Mouse (Mus musculus) monocyte, adult 2 months (primary cell): ENCODE measurements around the gene Wwox.

Experiments used
- DNase-seq, 2 experiments: peaks; one replicate each; pipeline ENCODE4 v3.0.0; 2022; ENCODE audit warnings: low spot score in 2 of 2, low read depth in 1 of 2

Wwox gene

DNA sequence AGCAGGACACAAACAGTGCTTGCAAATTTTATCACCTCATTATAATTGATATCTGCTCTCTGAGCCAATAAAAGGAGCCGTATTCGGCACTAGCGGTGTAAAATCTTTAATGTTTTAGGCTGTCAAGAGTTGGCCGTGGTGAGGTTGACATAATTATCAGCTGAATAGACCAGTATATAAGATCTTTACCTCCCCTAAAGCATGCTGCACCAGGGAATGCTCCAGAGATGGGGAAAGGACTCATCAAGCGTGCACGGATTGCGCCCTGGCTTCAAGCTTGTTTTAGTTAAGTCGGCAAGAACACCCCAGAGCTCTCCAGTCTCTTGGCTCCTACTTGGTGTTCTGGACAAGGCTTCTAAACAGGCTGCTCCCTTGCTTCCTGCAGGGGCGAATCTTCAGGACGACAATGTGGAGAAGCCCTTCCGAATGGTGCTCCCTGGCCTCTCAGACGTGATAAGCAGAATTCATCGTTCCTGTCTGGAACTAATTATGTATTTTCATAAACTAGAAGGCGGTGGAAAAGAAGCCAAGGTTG, 760.2 kb downstream of the Wwox start:
- no peak for DNase-seq

- DNase-seq = no peak
These were observed 762.3 kb downstream of the Wwox start for GRCm38 (mm10) chr8:115201726-115202125.

- no peak for DNase-seq
These were observed 768.0 kb downstream of the Wwox start for GRCm38 (mm10) chr8:115207480-115207879.

- no peak for DNase-seq
These were observed 769.1 kb downstream of the Wwox start for GRCm38 (mm10) chr8:115208415-115209192.

DNA sequence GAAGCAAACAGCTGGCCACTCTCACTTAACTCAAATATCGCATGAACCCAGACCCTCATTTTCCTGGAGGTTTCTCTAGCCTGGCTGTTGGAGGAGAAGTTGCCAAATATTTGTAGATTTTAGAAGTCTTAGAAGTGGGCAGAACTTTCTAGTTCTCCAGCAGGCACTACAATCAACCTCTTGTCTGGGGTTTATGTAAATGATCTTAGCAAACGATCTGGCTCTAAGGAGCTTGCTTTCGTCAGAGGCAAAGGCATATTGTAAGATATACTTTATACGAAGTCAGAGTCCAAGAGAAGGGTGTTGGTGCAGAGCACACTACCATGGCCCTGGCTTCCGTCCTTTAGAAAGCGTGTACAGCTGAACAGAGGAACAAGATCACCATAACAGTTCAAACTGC, 770.6 kb downstream of the Wwox start:
- DNase-seq = no peak

- DNase-seq = no peak
These were observed 773.7 kb downstream of the Wwox start for GRCm38 (mm10) chr8:115213126-115213525.

- no peak for DNase-seq
These were observed 775.4 kb downstream of the Wwox start for GRCm38 (mm10) chr8:115214870-115215269.

- DNase-seq = no peak
These were observed 777.3 kb downstream of the Wwox start for GRCm38 (mm10) chr8:115216801-115217200.

- DNase-seq = no peak
These were observed 783.1 kb downstream of the Wwox start for GRCm38 (mm10) chr8:115222545-115222944.

- no peak for DNase-seq
These were observed 787.5 kb downstream of the Wwox start for GRCm38 (mm10) chr8:115226781-115227583.

- no peak for DNase-seq
These were observed 789.4 kb downstream of the Wwox start for GRCm38 (mm10) chr8:115228903-115229302.

- no peak for DNase-seq
These were observed 794.6 kb downstream of the Wwox start for GRCm38 (mm10) chr8:115234068-115234467.

DNA sequence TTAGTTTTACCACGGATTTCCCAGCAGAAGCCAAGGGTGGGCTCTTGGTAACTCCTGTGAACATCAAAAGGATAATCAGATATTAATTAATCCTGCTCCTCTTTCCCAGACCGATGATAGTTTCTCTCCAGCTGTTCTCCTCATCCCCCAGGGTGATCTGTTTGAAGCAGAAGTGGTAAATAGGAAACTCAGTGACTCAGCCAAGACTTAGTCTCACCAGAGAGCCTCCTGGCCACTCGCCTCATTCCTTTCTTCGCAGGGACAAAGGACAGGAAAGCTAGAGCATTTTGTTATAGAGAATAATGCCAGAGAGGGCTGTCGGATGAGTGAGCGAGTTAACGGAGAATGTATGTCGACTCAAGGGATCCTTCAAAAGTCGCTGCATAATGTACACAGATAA, 798.1 kb downstream of the Wwox start:
- DNase-seq = no peak

- no peak for DNase-seq
These were observed 804.1 kb downstream of the Wwox start for GRCm38 (mm10) chr8:115243465-115244027.

DNA sequence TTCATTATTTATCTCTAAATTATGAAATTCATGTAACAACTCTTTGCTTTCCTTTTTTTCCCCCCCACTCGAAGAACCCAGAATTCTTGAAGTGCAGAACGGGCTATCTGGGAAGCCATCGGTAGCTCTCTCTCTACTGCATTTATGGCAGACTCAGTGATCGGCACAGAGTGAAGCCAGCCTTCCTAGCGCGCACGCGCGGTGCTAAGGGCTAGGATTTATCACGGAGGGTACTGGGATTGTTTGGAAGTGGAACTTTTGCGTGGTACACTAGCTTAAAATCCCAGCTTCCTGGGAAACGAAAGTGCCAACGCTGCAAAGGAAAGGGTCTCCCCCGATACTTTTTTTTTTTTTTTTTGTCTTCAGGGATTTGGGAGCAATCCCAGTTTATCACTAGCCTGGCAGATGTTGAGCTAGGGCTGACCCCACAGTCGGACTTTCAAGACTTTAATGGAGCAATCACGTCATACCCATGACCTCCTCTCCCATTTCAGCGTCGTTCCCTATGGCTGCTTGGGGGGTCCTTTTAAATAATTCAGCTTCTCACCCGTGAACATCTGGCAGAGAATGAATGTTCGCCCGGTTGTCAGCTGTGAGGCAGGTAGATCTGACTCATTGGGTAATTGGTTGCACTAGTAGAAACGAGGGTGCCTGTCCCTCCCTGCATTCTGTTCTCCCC, 810.4 kb downstream of the Wwox start:
- DNase-seq = no peak

- no peak for DNase-seq
These were observed 816.1 kb downstream of the Wwox start for GRCm38 (mm10) chr8:115255550-115255949.

- no peak for DNase-seq
These were observed 818.0 kb downstream of the Wwox start for GRCm38 (mm10) chr8:115257417-115257816.

DNA sequence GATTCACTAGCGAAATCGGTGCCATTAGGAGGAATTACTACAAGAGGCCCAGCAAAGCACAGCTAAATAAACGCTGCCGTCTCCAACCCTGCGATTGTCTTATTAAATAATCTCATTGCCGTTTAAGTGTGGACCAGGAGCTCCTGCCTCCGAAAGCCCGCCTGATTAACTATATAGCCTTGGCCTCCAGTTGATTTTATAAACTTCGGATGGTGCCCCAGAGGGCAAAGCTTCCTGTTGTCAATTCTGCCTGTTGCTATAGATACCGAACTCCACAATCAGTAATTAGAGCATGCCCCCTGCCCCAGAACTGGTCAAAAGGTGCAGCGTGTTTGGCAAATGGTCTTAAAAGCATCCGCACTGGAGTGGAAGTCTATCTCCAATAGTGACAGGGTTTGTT, 820.4 kb downstream of the Wwox start:
- DNase-seq = no peak

- DNase-seq = no peak
These were observed 827.7 kb downstream of the Wwox start for GRCm38 (mm10) chr8:115267196-115267595.

DNA sequence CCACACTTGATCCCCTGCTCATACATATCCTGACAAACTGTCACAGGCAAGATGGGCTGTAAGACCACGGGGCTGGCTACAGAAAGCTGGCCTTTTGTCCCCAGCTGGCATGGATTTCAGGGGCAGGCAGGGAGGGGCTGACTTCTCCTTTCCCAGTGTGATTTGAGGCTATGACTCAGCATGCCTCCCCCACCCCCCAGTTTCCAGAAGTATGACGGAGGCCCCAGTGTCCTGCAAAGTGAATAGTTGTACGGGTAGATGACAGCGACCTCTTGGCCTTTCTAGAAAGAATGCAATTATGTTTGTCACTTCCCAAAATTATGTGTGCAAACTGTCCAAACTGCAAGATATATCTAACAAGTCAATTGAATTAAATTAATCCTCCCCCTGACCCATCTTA, 830.1 kb downstream of the Wwox start:
- DNase-seq = no peak

DNA sequence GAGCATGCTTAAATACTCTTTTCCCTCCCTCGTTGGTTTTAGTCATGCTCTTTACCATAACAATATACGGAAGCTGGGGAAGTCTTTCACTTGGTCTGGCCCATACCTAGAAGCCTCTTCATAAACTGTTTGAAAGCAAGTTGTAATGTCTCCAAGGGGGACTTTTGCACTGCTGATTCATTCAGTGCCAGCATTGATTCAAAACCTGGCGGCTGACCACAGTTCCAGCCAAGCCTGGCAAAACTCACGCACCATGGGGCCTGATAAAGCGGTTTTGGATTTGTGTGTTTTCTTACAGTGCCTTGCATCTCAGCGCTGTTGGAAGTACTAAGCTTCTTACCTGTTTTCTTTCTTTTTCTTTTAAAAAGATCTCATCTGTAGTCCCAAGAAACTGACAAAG, 834.5 kb downstream of the Wwox start:
- DNase-seq = no peak
